Mouse (Mus musculus) MEL (cell line): ENCODE measurements around the gene Rnasek. TPM values are rescaled to one million over a fixed set of nuclear protein-coding genes. Genes with fewer than 3 reads are reported as not detected.

ENCODE experiments used
- DNase-seq: peaks from one replicate; pipeline ENCODE4 v3.0.0; 2011; ENCODE audit warnings: low read depth, low spot score
- H3K27ac ChIP-seq: 2 replicates; pipeline ENCODE4 v1.5.1; 2012; ENCODE audit warnings: low read depth, mild to moderate bottlenecking, control low read depth, low read length, moderate library complexity; ENCODE audit not compliant: control insufficient read depth
- H3K27me3 ChIP-seq, 2 experiments: fragments of 150-350 bp in 1 of 2; sonication (generic) in 1 of 2; 2 replicates each; pipeline ENCODE4 v1.6.1; 2012; ENCODE audit warnings: low read length in 2 of 2, mild to moderate bottlenecking in 2 of 2, improper control_type of control experiment in 1 of 2, moderate library complexity in 1 of 2; ENCODE audit not compliant: insufficient read depth in 2 of 2, control insufficient read depth in 1 of 2
- H3K36me3 ChIP-seq, 2 experiments: 2 replicates each; pipeline ENCODE4 v1.6.1; 2012 to 2014; ENCODE audit warnings: low read length in 2 of 2, improper control_type of control experiment in 1 of 2, inconsistent platforms in 1 of 2, mild to moderate bottlenecking in 1 of 2; ENCODE audit not compliant: insufficient read depth in 2 of 2, control insufficient read depth in 1 of 2
- H3K4me1 ChIP-seq, 2 experiments: fragments of 150-350 bp in 1 of 2; sonication (generic) in 1 of 2; 2 replicates each; pipeline ENCODE4 v1.6.1; 2012; ENCODE audit warnings: low read length in 2 of 2, improper control_type of control experiment in 1 of 2, mild to moderate bottlenecking in 1 of 2; ENCODE audit not compliant: insufficient read depth in 2 of 2, control insufficient read depth in 1 of 2
- H3K4me3 ChIP-seq, 2 experiments: fragments of 150-350 bp in 1 of 2; sonication (generic) in 1 of 2; 2 replicates each; pipeline ENCODE4 v1.5.1; 2012; ENCODE audit warnings: low read depth in 2 of 2, low read length in 2 of 2, mild to moderate bottlenecking in 2 of 2, moderate library complexity in 2 of 2, control low read depth in 1 of 2, improper control_type of control experiment in 1 of 2; ENCODE audit not compliant: control insufficient read depth in 1 of 2, insufficient read depth in 1 of 2
- H3K79me2 ChIP-seq: 2 replicates; pipeline ENCODE4 v1.6.1; 2012; ENCODE audit warnings: mild to moderate bottlenecking, low read length, moderate library complexity; ENCODE audit not compliant: control insufficient read depth, poor library complexity, insufficient read depth
- H3K9ac ChIP-seq: 2 replicates; pipeline ENCODE4 v1.6.1; 2012; ENCODE audit warnings: low read depth, mild to moderate bottlenecking, control low read depth, low read length, moderate library complexity; ENCODE audit not compliant: control insufficient read depth, poor library complexity, severe bottlenecking
- H3K9me3 ChIP-seq: fragments of 150-350 bp; sonication (generic); replicated peaks from 2 replicates; pipeline ENCODE4 v1.6.1; 2012; ENCODE audit warnings: mild to moderate bottlenecking, low read length, improper control_type of control experiment, moderate library complexity; ENCODE audit not compliant: insufficient read depth
- BHLHE40 ChIP-seq: IDR thresholded peaks from 2 replicates; pipeline ENCODE4 v1.6.1; 2012; ENCODE audit warnings: low read depth, mild to moderate bottlenecking, inconsistent platforms, low read length, improper control_type of control experiment, borderline replicate concordance
- CHD2 ChIP-seq: IDR thresholded peaks from 2 replicates; pipeline ENCODE4 v1.6.1; 2011; ENCODE audit warnings: low read length, improper control_type of control experiment
- CTCF ChIP-seq, 3 experiments: IDR thresholded peaks in 2 of 3; conservative IDR thresholded peaks in 1 of 3; 2 replicates each; pipeline ENCODE4 v1.5.1; 2011 to 2012; ENCODE audit warnings: low read length in 3 of 3, low read depth in 2 of 3, mild to moderate bottlenecking in 2 of 3, improper control_type of control experiment in 1 of 3, inconsistent platforms in 1 of 3, mixed read lengths in 1 of 3, moderate library complexity in 1 of 3; ENCODE audit not compliant: control insufficient read depth in 1 of 3, insufficient read depth in 1 of 3, poor library complexity in 1 of 3, severe bottlenecking in 1 of 3
- E2F4 ChIP-seq: IDR thresholded peaks from 2 replicates; pipeline ENCODE4 v1.6.1; 2011; ENCODE audit warnings: low read depth, low read length, improper control_type of control experiment, borderline replicate concordance
- ELF1 ChIP-seq: IDR thresholded peaks from 2 replicates; pipeline ENCODE4 v1.6.1; 2014; ENCODE audit warnings: low read depth, mild to moderate bottlenecking, inconsistent platforms, low read length, improper control_type of control experiment, moderate library complexity
- EP300 ChIP-seq, 2 experiments: IDR thresholded peaks; 2 replicates each; pipeline ENCODE4 v1.6.1; 2011; ENCODE audit warnings: improper control_type of control experiment in 2 of 2, low read length in 2 of 2, low read depth in 1 of 2, mild to moderate bottlenecking in 1 of 2
- GABPA ChIP-seq: IDR thresholded peaks from 2 replicates; pipeline ENCODE4 v1.6.1; 2012; ENCODE audit warnings: low read depth, mild to moderate bottlenecking, inconsistent platforms, low read length, improper control_type of control experiment, moderate library complexity
- GATA1 ChIP-seq: IDR thresholded peaks from 2 replicates; pipeline ENCODE4 v1.6.1; 2011; ENCODE audit warnings: low read depth, low read length, improper control_type of control experiment
- HCFC1 ChIP-seq: IDR thresholded peaks from 2 replicates; pipeline ENCODE4 v1.6.1; 2012; ENCODE audit warnings: low read depth, mild to moderate bottlenecking, inconsistent platforms, low read length, improper control_type of control experiment, moderate library complexity
- JUND ChIP-seq: IDR thresholded peaks from 2 replicates; pipeline ENCODE4 v1.6.1; 2011; ENCODE audit warnings: low read depth, mild to moderate bottlenecking, improper control_type of control experiment, low read length
- KAT2A ChIP-seq: conservative IDR thresholded peaks from 2 replicates; pipeline ENCODE4 v1.6.1; 2012; ENCODE audit warnings: low read depth, low read length, improper control_type of control experiment, inconsistent platforms
- MAX ChIP-seq: IDR thresholded peaks from 2 replicates; pipeline ENCODE4 v1.6.1; 2011; ENCODE audit warnings: low read length, improper control_type of control experiment
- MXI1 ChIP-seq: IDR thresholded peaks from 2 replicates; pipeline ENCODE4 v1.6.1; 2011; ENCODE audit warnings: mild to moderate bottlenecking, low read depth, low read length, improper control_type of control experiment
- MYB ChIP-seq: IDR thresholded peaks from 2 replicates; pipeline ENCODE4 v1.6.1; 2011; ENCODE audit warnings: mild to moderate bottlenecking, low read depth, low read length, improper control_type of control experiment
- MYC ChIP-seq: IDR thresholded peaks from 2 replicates; pipeline ENCODE4 v1.6.1; 2011; ENCODE audit warnings: low read depth, mild to moderate bottlenecking, low read length, improper control_type of control experiment, moderate library complexity
- NELFE ChIP-seq: IDR thresholded peaks from 2 replicates; pipeline ENCODE4 v1.6.1; 2011; ENCODE audit warnings: low read depth, low read length, improper control_type of control experiment
- POLR2AphosphoS2 ChIP-seq: IDR thresholded peaks from 2 replicates; pipeline ENCODE4 v1.6.1; 2011; ENCODE audit warnings: low read length, improper control_type of control experiment
- POLR2AphosphoS5 ChIP-seq: IDR thresholded peaks from 2 replicates; pipeline ENCODE4 v1.6.1; 2012; ENCODE audit warnings: low read depth, borderline replicate concordance, mild to moderate bottlenecking, inconsistent platforms, low read length, moderate library complexity, mixed read lengths
- RCOR1 ChIP-seq: IDR thresholded peaks from 2 replicates; pipeline ENCODE4 v1.6.1; 2012; ENCODE audit warnings: low read depth, mild to moderate bottlenecking, inconsistent platforms, low read length, improper control_type of control experiment
- SIN3A ChIP-seq: IDR thresholded peaks from 2 replicates; pipeline ENCODE4 v1.6.1; 2012; ENCODE audit warnings: low read length, improper control_type of control experiment, inconsistent platforms
- TAL1 ChIP-seq: IDR thresholded peaks from 2 replicates; pipeline ENCODE4 v1.6.1; 2012; ENCODE audit warnings: mild to moderate bottlenecking, inconsistent platforms, low read length, moderate library complexity, mixed read lengths
- TBP ChIP-seq: IDR thresholded peaks from 2 replicates; pipeline ENCODE4 v1.8.0; 2011; ENCODE audit warnings: low read depth, low read length, improper control_type of control experiment
- UBTF ChIP-seq: IDR thresholded peaks from 2 replicates; pipeline ENCODE4 v1.6.1; 2012; ENCODE audit warnings: low read depth, mild to moderate bottlenecking, inconsistent platforms, low read length, improper control_type of control experiment, moderate library complexity, borderline replicate concordance; ENCODE audit not compliant: insufficient read depth
- USF1 ChIP-seq: IDR thresholded peaks from 2 replicates; pipeline ENCODE4 v1.6.1; 2014; ENCODE audit warnings: low read depth, mild to moderate bottlenecking, inconsistent platforms, low read length, improper control_type of control experiment, moderate library complexity
- USF2 ChIP-seq, 2 experiments: IDR thresholded peaks; 2 replicates each; pipeline ENCODE4 v1.6.1; 2011 to 2012; ENCODE audit warnings: improper control_type of control experiment in 2 of 2, low read length in 2 of 2, borderline replicate concordance in 1 of 2, inconsistent platforms in 1 of 2, low read depth in 1 of 2, mild to moderate bottlenecking in 1 of 2; ENCODE audit not compliant: insufficient read depth in 1 of 2
- ZC3H11A ChIP-seq: IDR thresholded peaks from 2 replicates; pipeline ENCODE4 v1.6.1; 2012; ENCODE audit warnings: low read depth, mild to moderate bottlenecking, inconsistent platforms, low read length, improper control_type of control experiment
- ZNF384 ChIP-seq: IDR thresholded peaks from 2 replicates; pipeline ENCODE4 v1.6.1; 2012; ENCODE audit warnings: low read depth, mild to moderate bottlenecking, inconsistent platforms, low read length, improper control_type of control experiment
- polyA plus RNA-seq, 2 experiments: library from polyadenylated mRNA; stranded (reverse) in 1 of 2; unstranded in 1 of 2; fragments of >175 nt in 1 of 2; fragments of >200 nt in 1 of 2; gene quantifications; 2 replicates each; pipeline versions ENCODE4 v1.2.1 to v1.2.4; 2012; ENCODE audit warnings: low replicate concordance in 2 of 2, low read depth in 1 of 2; ENCODE audit not compliant: insufficient read length in 2 of 2, insufficient read depth in 1 of 2, missing spikeins in 1 of 2
- total RNA-seq: library from RNA; depleted of rRNA; stranded (reverse); fragments of 300-350 nt; gene quantifications from 2 replicates; pipeline ENCODE4 v1.2.3, GENCODE M21; 2012

Rnasek gene
- total and polyA plus RNA-seq, 3 experiments: 56.2 to 179 TPM; not detected in 1

DNA sequence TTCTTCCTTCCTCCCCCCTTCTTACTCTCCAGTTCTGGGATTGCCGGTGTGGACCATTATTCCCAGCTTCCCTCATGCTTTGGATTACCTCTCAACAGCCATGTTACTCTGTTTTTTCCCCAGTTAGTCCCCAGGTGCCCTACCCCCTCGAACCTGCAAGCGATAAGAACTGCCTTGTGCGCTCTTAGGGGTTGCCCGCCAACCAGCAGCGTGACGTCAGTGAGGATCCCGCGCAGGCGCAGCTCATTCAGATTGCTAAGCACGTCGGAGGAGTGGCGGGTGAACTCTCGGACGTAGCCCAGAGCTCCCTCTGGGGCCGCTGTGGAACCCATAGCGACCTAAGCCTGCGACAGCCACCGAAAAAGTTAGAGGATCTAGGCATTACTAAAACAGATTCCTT, 10.8 kb downstream of the Rnasek start:
- Histone ChIP-seq H3K27me3 (no peaks in the 10 kb centered on the region), H3K4me1 (peaks cover 0 to 4% of the 10 kb centered on the region in 2 experiments; a peak in 1 of 4 replicates), H3K36me3 (no peaks in the 10 kb centered on the region; a peak in 1 of 4 replicates), H3K4me3 (no peak overlapping the region), H3K79me2 (no peaks in the 10 kb centered on the region), H3K9me3 (no peaks in the 10 kb centered on the region), H3K27ac (no peak overlapping the region), H3K9ac (no peak overlapping the region)
- no peak for TF ChIP-seq TBP
- no peak for TF ChIP-seq ZC3H11A
- no peak for TF ChIP-seq POLR2AphosphoS5
- TF ChIP-seq POLR2AphosphoS2: no peak
- no peak for TF ChIP-seq GABPA
- TF ChIP-seq ELF1: no peak
- no peak for TF ChIP-seq NELFE
- no peak for TF ChIP-seq EP300 (IDR thresholded peaks at IDR 0.05; ENCODE audit: low read depth in 1 of 2, low read length in 2 of 2)
- no peak for TF ChIP-seq CHD2
- TF ChIP-seq HCFC1: no peak
- no peak for TF ChIP-seq CTCF (IDR thresholded peaks at IDR 0.05 in 2 of 3, conservative IDR thresholded peaks at IDR 0.05 in 1 of 3; ENCODE audit: control insufficient read depth in 1 of 3, insufficient read depth in 1 of 3, low read depth in 2 of 3, low read length in 3 of 3, poor library complexity in 1 of 3, severe bottlenecking in 1 of 3)
- no peak for TF ChIP-seq ZNF384
- no peak for TF ChIP-seq BHLHE40
- no peak for DNase-seq

GRCm38 (mm10) chr11:70227661-70228245, 11.9 kb downstream of the Rnasek start:
- Histone ChIP-seq H3K36me3 (no peaks in the 10 kb centered on the region; a peak in 1 of 4 replicates), H3K27ac (no peak overlapping the region), H3K4me1 (peaks cover 0 to 4% of the 10 kb centered on the region in 2 experiments; a peak in 1 of 4 replicates), H3K9ac (no peak overlapping the region), H3K27me3 (no peaks in the 10 kb centered on the region), H3K4me3 (no peak overlapping the region), H3K79me2 (no peaks in the 10 kb centered on the region), H3K9me3 (no peaks in the 10 kb centered on the region)
- TF ChIP-seq UBTF (no peak), MYC (no peak), E2F4 (no peak), SIN3A (no peak), RCOR1 (no peak), JUND (no peak), MXI1 (no peak), KAT2A (no peak), MAX (no peak), MYB (no peak), POLR2AphosphoS5 (no peak), TAL1 (no peak), GATA1 (no peak), USF1 (no peak), USF2 (IDR thresholded peaks at IDR 0.05; ENCODE audit: borderline replicate concordance in 1 of 2, insufficient read depth in 1 of 2, low read depth in 1 of 2, low read length in 2 of 2) (no peak)
- no peak for DNase-seq
